Mouse (Mus musculus) heart, postnatal 0 days (tissue): ENCODE results near the gene Atxn1. TPM values are rescaled to one million over a fixed set of nuclear protein-coding genes. Genes with fewer than 3 reads are reported as not detected.

Experiments used
- ATAC-seq: fragments of 200-750 bp; cut with Nextera tagmentation; 2 replicates; pipeline ENCODE4 v1.8.0; 2017; ENCODE audit warnings: low read depth, moderate number of reproducible peaks, moderate library complexity; ENCODE audit not compliant: insufficient read depth
- DNase-seq: peaks from one replicate; pipeline ENCODE4 v3.0.0-alpha.2; 2016; ENCODE audit warnings: low spot score
- H3K27ac ChIP-seq: fragments of 300-500 bp; sonication (generic); 2 replicates; pipeline ENCODE4 v1.5.1; 2014; ENCODE audit warnings: low read depth, mild to moderate bottlenecking
- H3K27me3 ChIP-seq: fragments of 300-500 bp; sonication (generic); 2 replicates; pipeline ENCODE4 v1.6.1; 2014; ENCODE audit warnings: low read length, mixed read lengths; ENCODE audit not compliant: control insufficient read depth, insufficient read depth
- H3K36me3 ChIP-seq: fragments of 300-500 bp; sonication (generic); replicated peaks from 2 replicates; pipeline ENCODE4 v1.6.1; 2014; ENCODE audit warnings: low read length, mixed read lengths; ENCODE audit not compliant: control insufficient read depth, insufficient read depth
- H3K4me1 ChIP-seq: fragments of 300-500 bp; sonication (generic); 2 replicates; pipeline ENCODE4 v1.6.1; 2014; ENCODE audit warnings: antibody characterized with exemption; ENCODE audit not compliant: control insufficient read depth, insufficient read depth
- H3K4me2 ChIP-seq: fragments of 300-500 bp; sonication (generic); 2 replicates; pipeline ENCODE4 v1.6.1; 2014; ENCODE audit warnings: low read depth, mild to moderate bottlenecking, low read length, moderate library complexity
- H3K4me3 ChIP-seq: fragments of 300-500 bp; sonication (generic); 2 replicates; pipeline ENCODE4 v1.5.1; 2014; ENCODE audit warnings: low read depth, low read length
- H3K9ac ChIP-seq: fragments of 300-500 bp; sonication (generic); replicated peaks from 2 replicates; pipeline ENCODE4 v1.6.1; 2014; ENCODE audit warnings: low read depth, low read length, mixed read lengths
- H3K9me3 ChIP-seq: fragments of 300-500 bp; sonication (generic); replicated peaks from 2 replicates; pipeline ENCODE4 v1.6.1; 2016; ENCODE audit warnings: low read length; ENCODE audit not compliant: control insufficient read depth
- CTCF ChIP-seq: IDR thresholded peaks from 2 replicates; pipeline ENCODE4 v1.5.1; 2016; ENCODE audit warnings: antibody characterized with exemption, control low read depth, low read depth
- EP300 ChIP-seq: IDR thresholded peaks from 2 replicates; pipeline ENCODE4 v1.6.1; 2016; ENCODE audit warnings: antibody characterized with exemption, low read depth
- WGBS: fragments of 180-500 bp; shearing (Covaris S2); extraction: QIAGEN DNeasy Blood & Tissue Kit; methylation state at CpG from one replicate; pipeline ENCODE4 v1.1.7; 2014; 5-methylcytosine and 5-hydroxymethylcytosine counted together
- polyA plus RNA-seq: library from polyadenylated mRNA; unstranded; fragments of >200 nt; fragmentation: Nextera tagmentation; extraction: Ambion mirVana; gene quantifications from 2 replicates; pipeline ENCODE4 v1.2.1, GENCODE M21; 2015
- total RNA-seq: library from RNA; depleted of rRNA; stranded (reverse); fragments of >200 nt; gene quantifications from 2 replicates; pipeline ENCODE4 v1.2.3, GENCODE M21; 2014; ENCODE audit warnings: low replicate concordance

Gene Atxn1
- total and polyA plus RNA-seq, 2 experiments from 2014 or later = 10.3 to 15.0 TPM

GRCm38 (mm10) chr13:45914117-45914516 lies 50.7 kb downstream of the Atxn1 start:
- TF ChIP-seq CTCF = no peak
- TF ChIP-seq EP300 = no peak
- Histone ChIP-seq H3K4me2 (no peak overlapping the region), H3K27me3 (no peaks in the 10 kb centered on the region), H3K4me3 (no peak overlapping the region), H3K27ac (no peak overlapping the region), H3K36me3 (no peaks in the 10 kb centered on the region; the same call in 1 of the 2 replicates), H3K4me1 (no peaks in the 10 kb centered on the region), H3K9me3 (no peaks in the 10 kb centered on the region), H3K9ac (no peak overlapping the region)
- WGBS = 83% methylated on average over 3 of the region's 3 CpGs
- no peak for DNase-seq
- no peak for ATAC-seq

DNA sequence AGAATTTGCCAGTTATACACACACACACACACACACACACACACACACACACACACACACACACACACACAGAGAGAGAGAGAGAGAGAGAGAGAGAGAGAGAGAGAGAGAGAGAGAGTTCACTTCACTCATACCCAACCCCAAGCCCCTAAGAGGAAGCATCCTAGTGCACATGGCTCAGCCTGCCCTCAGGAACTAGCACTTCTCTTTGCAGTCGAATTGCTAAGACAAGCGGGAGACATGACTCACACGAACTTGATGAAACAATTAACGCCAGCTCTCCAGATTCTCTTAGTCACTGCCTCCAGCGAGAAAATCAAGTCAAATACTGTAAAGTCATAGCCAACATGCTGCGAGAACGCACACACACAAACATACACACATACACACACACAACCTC lies 53.0 kb downstream of the Atxn1 start:
- DNase-seq (no peak), ATAC-seq (no peak)
- Histone ChIP-seq H3K36me3 (no peaks in the 10 kb centered on the region; the same call in 1 of the 2 replicates), H3K9me3 (no peaks in the 10 kb centered on the region), H3K4me3 (no peak overlapping the region), H3K9ac (no peak overlapping the region), H3K4me1 (peaks cover 14% of the 10 kb centered on the region), H3K27me3 (no peaks in the 10 kb centered on the region), H3K27ac (no peak overlapping the region), H3K4me2 (no peak overlapping the region)
- TF ChIP-seq CTCF (no peak), EP300 (no peak)
- WGBS = 60% methylated on average over 7 of the region's 7 CpGs

- WGBS = 73% methylated on average over 5 of the region's 5 CpGs
- Histone ChIP-seq H3K4me1 (peaks cover 22% of the 10 kb centered on the region), H3K4me2 (no peak overlapping the region), H3K9ac (no peak overlapping the region), H3K27ac (no peak overlapping the region), H3K27me3 (no peaks in the 10 kb centered on the region), H3K36me3 (no peaks in the 10 kb centered on the region; the same call in 1 of the 2 replicates), H3K9me3 (no peaks in the 10 kb centered on the region), H3K4me3 (no peak overlapping the region)
- no peak for ATAC-seq
- TF ChIP-seq CTCF (no peak), EP300 (no peak)
- DNase-seq = no peak
These were observed 53.7 kb downstream of the Atxn1 start for GRCm38 (mm10) chr13:45911069-45911468.

DNA sequence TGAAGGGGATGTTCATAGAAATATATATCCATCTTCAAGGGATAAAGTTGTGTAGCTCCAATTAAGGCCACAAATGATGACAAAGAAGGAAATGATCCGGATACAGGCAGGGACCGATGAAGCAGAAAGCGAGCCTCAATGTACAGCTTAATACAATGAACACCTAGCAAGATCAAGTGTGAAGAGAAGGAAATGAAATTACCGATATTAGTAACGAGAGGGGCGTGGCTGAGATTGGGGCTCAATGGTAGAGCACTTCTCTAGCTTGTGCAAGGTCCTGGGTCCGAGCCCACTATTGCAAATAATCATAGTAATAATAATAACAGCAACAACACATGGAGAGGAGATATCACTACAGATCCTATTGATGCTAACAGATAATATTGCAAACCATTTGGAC lies 54.5 kb downstream of the Atxn1 start:
- no peaks in the 10 kb centered on the region for H3K9me3 ChIP-seq
- no peaks in the 10 kb centered on the region; the same call in 1 of the 2 replicates for H3K36me3 ChIP-seq
- DNase-seq (no peak), ATAC-seq (no peak)
- WGBS = 92% methylated on average over 7 of the region's 7 CpGs
- H3K27ac ChIP-seq = no peak overlapping the region
- no peaks in the 10 kb centered on the region for H3K27me3 ChIP-seq
- H3K4me1 ChIP-seq = peaks cover 23% of the 10 kb centered on the region
- H3K4me2 ChIP-seq = no peak overlapping the region
- H3K4me3 ChIP-seq = no peak overlapping the region
- TF ChIP-seq CTCF (no peak), EP300 (no peak)
- no peak overlapping the region for H3K9ac ChIP-seq

- no peak overlapping the region; the same call in 1 of the 2 replicates for H3K27ac ChIP-seq
- no peak for DNase-seq
These were observed 57.6 kb downstream of the Atxn1 start for GRCm38 (mm10) chr13:45907181-45907691.

More at GRCm38 (mm10) chr13:45907181-45907691, 57.6 kb downstream of the Atxn1 start:
- no peak for ATAC-seq
- H3K9ac ChIP-seq = no peak overlapping the region
- H3K4me1 ChIP-seq = peaks cover 34% of the 10 kb centered on the region
- no peaks in the 10 kb centered on the region for H3K9me3 ChIP-seq
- no peak overlapping the region for H3K4me2 ChIP-seq
- H3K36me3 ChIP-seq = no peaks in the 10 kb centered on the region; the same call in 1 of the 2 replicates
- TF ChIP-seq EP300 = no peak
- TF ChIP-seq CTCF = no peak
- 44% methylated on average over 6 of the region's 6 CpGs for WGBS
- H3K4me3 ChIP-seq = no peak overlapping the region
- no peaks in the 10 kb centered on the region for H3K27me3 ChIP-seq
